Mouse (Mus musculus) bone marrow, adult 2 months (tissue): ENCODE measurements around the gene Smc1b. TPM values are rescaled to one million over a fixed set of nuclear protein-coding genes. Genes with fewer than 3 reads are reported as not detected.

Experiments used
- H3K27ac ChIP-seq: fragments of 200-500 bp; 2 replicates; pipeline ENCODE4 v1.5.1; 2012; ENCODE audit warnings: low read depth, mild to moderate bottlenecking, control low read depth, inconsistent platforms, low read length; ENCODE audit not compliant: control insufficient read depth, poor library complexity, insufficient read depth
- H3K4me1 ChIP-seq: fragments of 200-500 bp; 2 replicates; pipeline ENCODE4 v1.6.1; 2011; ENCODE audit warnings: low read length; ENCODE audit not compliant: control insufficient read depth, insufficient read depth
- H3K4me3 ChIP-seq: fragments of 200-500 bp; replicated peaks from 2 replicates; pipeline ENCODE3; 2011; ENCODE audit warnings: mild to moderate bottlenecking, low read depth, low read length, control low read depth; ENCODE audit not compliant: control insufficient read depth
- CTCF ChIP-seq: fragments of 200-500 bp; IDR thresholded peaks from 2 replicates; pipeline ENCODE4 v1.5.1; 2011; ENCODE audit warnings: low read length, control low read depth; ENCODE audit not compliant: control insufficient read depth, insufficient read depth
- POLR2A ChIP-seq: fragments of 200-500 bp; IDR thresholded peaks from 2 replicates; pipeline ENCODE4 v1.6.1; 2011; ENCODE audit warnings: low read depth, mild to moderate bottlenecking, control low read depth, low read length, borderline replicate concordance; ENCODE audit not compliant: control insufficient read depth
- WGBS: fragments of 180-500 bp; shearing (Covaris S2); methylation state at CpG from one replicate; pipeline ENCODE4 v1.1.7; 2018; 5-methylcytosine and 5-hydroxymethylcytosine counted together
- polyA plus RNA-seq: library from polyadenylated mRNA; stranded (reverse); fragments of >200 nt; gene quantifications from 2 replicates; pipeline ENCODE4 v1.2.4, GENCODE M21; 2011; ENCODE audit warnings: low replicate concordance; ENCODE audit not compliant: missing spikeins, insufficient read depth, insufficient read length

The Smc1b gene
- polyA plus RNA-seq, 1 experiment: 0.62 TPM

- no peak overlapping the region for H3K4me3 ChIP-seq
- no peak overlapping the region for H3K27ac ChIP-seq
- TF ChIP-seq POLR2A: no peak
- TF ChIP-seq CTCF: no peak
- no peaks in the 10 kb centered on the region for H3K4me1 ChIP-seq
- 22% methylated on average over 2 of the region's 2 CpGs for WGBS
These were observed 61.2 kb downstream of the Smc1b start for GRCm38 (mm10) chr15:85070561-85070960.

GRCm38 (mm10) chr15:85063421-85063820, 68.3 kb downstream of the Smc1b start:
- H3K4me1 ChIP-seq: no peaks in the 10 kb centered on the region
- WGBS: 78% methylated on average over 2 of the region's 2 CpGs
- H3K4me3 ChIP-seq: no peak overlapping the region
- H3K27ac ChIP-seq: no peak overlapping the region
- TF ChIP-seq POLR2A (no peak), CTCF (no peak)

- TF ChIP-seq POLR2A (no peak), CTCF (no peak)
- 82% methylated on average over 4 of the region's 4 CpGs for WGBS
These were observed 76.6 kb downstream of the Smc1b start for GRCm38 (mm10) chr15:85055186-85055585.

DNA sequence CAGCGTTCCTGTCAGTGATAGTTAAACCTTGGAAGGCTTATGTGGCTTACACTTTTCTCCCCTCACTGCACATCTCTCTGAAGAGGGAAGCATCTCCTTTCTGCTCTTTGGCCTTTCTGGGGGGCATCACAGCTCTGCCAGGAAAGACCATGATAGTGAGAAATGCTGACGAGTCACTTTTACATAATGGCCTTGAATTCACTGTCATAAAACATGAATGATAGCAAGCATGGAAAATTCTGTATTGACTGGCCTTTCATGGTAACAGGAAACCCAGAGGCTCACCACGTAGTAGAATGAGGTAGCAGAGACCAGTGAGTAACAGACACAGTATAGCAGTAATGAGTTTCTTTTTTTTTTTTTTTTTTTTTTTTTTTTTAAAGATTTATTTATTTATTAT, 77.7 kb downstream of the Smc1b start:
- no peak for TF ChIP-seq POLR2A
- no peak for TF ChIP-seq CTCF
- H3K4me1 ChIP-seq: no peaks in the 10 kb centered on the region
- no peak overlapping the region for H3K4me3 ChIP-seq
- H3K27ac ChIP-seq: no peak overlapping the region
- 83% methylated on average over 3 of the region's 3 CpGs for WGBS

More at GRCm38 (mm10) chr15:85055186-85055585, 76.6 kb downstream of the Smc1b start:
- no peaks in the 10 kb centered on the region for H3K4me1 ChIP-seq
- H3K4me3 ChIP-seq: no peak overlapping the region
- H3K27ac ChIP-seq: no peak overlapping the region

- Histone ChIP-seq H3K4me1 (no peaks in the 10 kb centered on the region), H3K27ac (no peak overlapping the region), H3K4me3 (no peak overlapping the region)
- no peak for TF ChIP-seq CTCF
- no peak for TF ChIP-seq POLR2A
- 81% methylated on average over 1 of the region's 1 CpGs for WGBS
These were observed 82.0 kb downstream of the Smc1b start for GRCm38 (mm10) chr15:85049758-85050157.

DNA sequence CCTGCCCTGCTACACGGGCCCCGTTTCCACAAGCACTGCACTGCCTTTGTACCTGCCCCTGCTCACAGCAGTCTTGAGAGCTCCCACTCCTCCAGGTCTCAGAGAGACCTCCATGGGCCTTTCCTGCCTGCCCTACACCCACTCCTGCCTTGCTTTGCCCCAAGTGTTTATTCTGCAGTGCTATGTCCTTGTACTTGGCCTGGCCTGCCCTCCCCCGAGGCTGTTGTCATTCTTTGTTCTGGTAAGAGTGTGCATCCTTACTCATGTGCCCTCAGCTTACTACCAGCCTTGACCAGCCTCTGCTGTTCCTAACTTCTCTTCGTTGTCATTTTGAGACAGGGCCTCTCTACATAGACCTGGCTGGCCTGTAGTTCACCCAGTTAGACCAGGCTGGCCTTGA, 83.9 kb downstream of the Smc1b start:
- no peaks in the 10 kb centered on the region for H3K4me1 ChIP-seq
- WGBS: 89% methylated on average over 4 of the region's 4 CpGs
- TF ChIP-seq POLR2A (no peak), CTCF (no peak)
- H3K4me3 ChIP-seq: no peak overlapping the region
- H3K27ac ChIP-seq: no peak overlapping the region

DNA sequence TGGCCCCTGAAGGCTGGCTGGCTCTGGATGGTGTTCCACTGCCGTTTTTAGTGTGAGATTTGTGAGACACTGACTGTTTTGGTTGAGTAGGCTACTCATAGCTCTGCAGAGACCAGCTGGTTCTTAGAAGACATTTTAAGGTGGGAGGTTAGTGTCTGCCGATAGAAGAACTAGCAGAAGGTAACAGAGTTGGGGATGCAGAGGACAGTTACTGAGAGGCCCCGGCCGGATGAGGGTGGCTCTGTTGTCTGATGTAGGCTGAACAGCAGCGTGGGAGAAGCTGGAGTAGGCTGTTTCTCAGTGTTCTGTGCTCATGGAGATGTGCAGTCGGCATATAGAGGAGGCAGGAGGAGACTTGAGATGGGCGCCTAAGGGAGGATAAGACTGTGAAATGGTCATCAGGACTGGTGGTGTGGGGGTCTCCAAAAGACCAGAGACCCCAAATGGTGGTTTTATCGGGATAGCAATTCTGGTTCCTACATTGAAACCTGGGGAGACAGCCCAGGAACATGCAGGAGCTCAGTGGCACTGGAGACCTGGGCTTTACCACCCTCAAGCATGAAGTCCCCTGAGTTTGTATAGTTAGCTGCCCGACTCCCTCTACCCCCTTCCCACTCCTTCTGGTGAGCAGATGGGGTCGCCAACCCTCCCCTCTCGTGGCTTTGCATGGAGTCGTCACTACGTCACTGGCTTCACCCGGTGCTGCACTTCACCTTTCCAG, 85.4 kb downstream of the Smc1b start:
- WGBS: 84% methylated on average over 14 of the region's 14 CpGs
- Histone ChIP-seq H3K4me3 (no peak overlapping the region), H3K27ac (no peak overlapping the region), H3K4me1 (no peaks in the 10 kb centered on the region; the same call in 1 of the 2 replicates)
- TF ChIP-seq POLR2A (no peak), CTCF (no peak)

DNA sequence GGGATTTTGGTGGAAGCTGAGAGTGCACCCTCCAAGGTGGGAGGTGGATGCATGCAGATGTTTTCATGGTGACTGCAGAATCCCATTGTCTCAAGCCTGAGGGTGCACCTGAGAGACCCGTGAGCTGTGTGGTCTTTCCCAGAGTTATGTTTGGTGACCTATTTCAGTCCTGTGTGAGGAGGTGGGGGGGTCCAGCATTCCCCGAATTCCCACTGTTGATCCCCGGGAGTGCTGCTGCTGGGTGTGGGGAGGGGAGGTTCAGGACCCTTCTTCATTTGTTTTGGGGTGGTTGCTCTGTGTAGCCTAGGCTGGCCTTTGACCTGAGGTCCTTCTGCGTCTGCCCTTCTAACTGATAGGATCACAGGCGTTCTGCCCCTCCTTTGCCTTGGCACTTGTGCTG, 88.0 kb downstream of the Smc1b start:
- WGBS: 86% methylated on average over 5 of the region's 5 CpGs
- H3K4me1 ChIP-seq: no peaks in the 10 kb centered on the region; the same call in 1 of the 2 replicates
- TF ChIP-seq POLR2A (no peak), CTCF (no peak)
- H3K4me3 ChIP-seq: no peak overlapping the region
- H3K27ac ChIP-seq: no peak overlapping the region
